Mouse (Mus musculus) heart, postnatal 0 days (tissue): ENCODE results near the gene Vps26c. TPM values are rescaled to one million over a fixed set of nuclear protein-coding genes. Genes with fewer than 3 reads are reported as not detected.

Source experiments
- ATAC-seq: fragments of 200-750 bp; cut with Nextera tagmentation; 2 replicates; pipeline ENCODE4 v1.8.0; 2017; ENCODE audit warnings: low read depth, moderate number of reproducible peaks, moderate library complexity; ENCODE audit not compliant: insufficient read depth
- DNase-seq: peaks from one replicate; pipeline ENCODE4 v3.0.0-alpha.2; 2016; ENCODE audit warnings: low spot score
- H3K27ac ChIP-seq: fragments of 300-500 bp; sonication (generic); 2 replicates; pipeline ENCODE4 v1.5.1; 2014; ENCODE audit warnings: low read depth, mild to moderate bottlenecking
- H3K27me3 ChIP-seq: fragments of 300-500 bp; sonication (generic); 2 replicates; pipeline ENCODE4 v1.6.1; 2014; ENCODE audit warnings: low read length, mixed read lengths; ENCODE audit not compliant: control insufficient read depth, insufficient read depth
- H3K36me3 ChIP-seq: fragments of 300-500 bp; sonication (generic); replicated peaks from 2 replicates; pipeline ENCODE4 v1.6.1; 2014; ENCODE audit warnings: low read length, mixed read lengths; ENCODE audit not compliant: control insufficient read depth, insufficient read depth
- H3K4me1 ChIP-seq: fragments of 300-500 bp; sonication (generic); 2 replicates; pipeline ENCODE4 v1.6.1; 2014; ENCODE audit warnings: antibody characterized with exemption; ENCODE audit not compliant: control insufficient read depth, insufficient read depth
- H3K4me2 ChIP-seq: fragments of 300-500 bp; sonication (generic); 2 replicates; pipeline ENCODE4 v1.6.1; 2014; ENCODE audit warnings: low read depth, mild to moderate bottlenecking, low read length, moderate library complexity
- H3K4me3 ChIP-seq: fragments of 300-500 bp; sonication (generic); 2 replicates; pipeline ENCODE4 v1.5.1; 2014; ENCODE audit warnings: low read depth, low read length
- H3K9ac ChIP-seq: fragments of 300-500 bp; sonication (generic); replicated peaks from 2 replicates; pipeline ENCODE4 v1.6.1; 2014; ENCODE audit warnings: low read depth, low read length, mixed read lengths
- H3K9me3 ChIP-seq: fragments of 300-500 bp; sonication (generic); replicated peaks from 2 replicates; pipeline ENCODE4 v1.6.1; 2016; ENCODE audit warnings: low read length; ENCODE audit not compliant: control insufficient read depth
- CTCF ChIP-seq: IDR thresholded peaks from 2 replicates; pipeline ENCODE4 v1.5.1; 2016; ENCODE audit warnings: antibody characterized with exemption, control low read depth, low read depth
- EP300 ChIP-seq: IDR thresholded peaks from 2 replicates; pipeline ENCODE4 v1.6.1; 2016; ENCODE audit warnings: antibody characterized with exemption, low read depth
- WGBS: fragments of 180-500 bp; shearing (Covaris S2); extraction: QIAGEN DNeasy Blood & Tissue Kit; methylation state at CpG from one replicate; pipeline ENCODE4 v1.1.7; 2014; 5-methylcytosine and 5-hydroxymethylcytosine counted together
- polyA plus RNA-seq: library from polyadenylated mRNA; unstranded; fragments of >200 nt; fragmentation: Nextera tagmentation; extraction: Ambion mirVana; gene quantifications from 2 replicates; pipeline ENCODE4 v1.2.1, GENCODE M21; 2015
- total RNA-seq: library from RNA; depleted of rRNA; stranded (reverse); fragments of >200 nt; gene quantifications from 2 replicates; pipeline ENCODE4 v1.2.3, GENCODE M21; 2014; ENCODE audit warnings: low replicate concordance

Gene Vps26c
- total and polyA plus RNA-seq, 2 experiments from 2014 or later, result 37.2 to 55.8 TPM

DNA sequence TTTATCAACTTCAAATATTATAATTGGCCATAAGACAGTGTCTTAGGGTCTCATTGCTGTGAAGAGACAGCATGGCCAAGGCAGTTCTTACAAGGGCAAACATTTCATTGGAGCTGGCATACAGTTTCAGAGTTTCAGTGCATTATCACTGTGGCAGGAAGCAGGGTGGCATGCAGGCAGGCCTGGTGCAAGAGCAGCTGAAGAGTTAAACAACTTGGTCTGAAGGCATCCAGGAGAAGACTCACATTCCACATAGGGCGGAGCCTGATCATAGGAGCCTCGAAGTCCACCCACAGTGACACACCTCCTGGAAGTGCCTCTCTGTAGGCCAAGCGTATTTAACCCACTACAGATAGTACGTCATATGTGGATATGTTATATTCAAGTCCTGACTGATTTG lies 60.7 kb downstream of the Vps26c start:
- H3K36me3 ChIP-seq, result peaks cover 92% of the 10 kb centered on the region
- no peaks in the 10 kb centered on the region for H3K27me3 ChIP-seq
- H3K4me1 ChIP-seq, result no peaks in the 10 kb centered on the region
- WGBS, result 70% methylated on average over 4 of the region's 4 CpGs
- H3K4me2 ChIP-seq, result no peak overlapping the region
- DNase-seq (no peak), ATAC-seq (no peak)
- TF ChIP-seq EP300 (no peak), CTCF (no peak)
- no peak overlapping the region for H3K4me3 ChIP-seq
- no peak overlapping the region for H3K27ac ChIP-seq
- no peaks in the 10 kb centered on the region for H3K9me3 ChIP-seq
- H3K9ac ChIP-seq, result no peak overlapping the region

DNA sequence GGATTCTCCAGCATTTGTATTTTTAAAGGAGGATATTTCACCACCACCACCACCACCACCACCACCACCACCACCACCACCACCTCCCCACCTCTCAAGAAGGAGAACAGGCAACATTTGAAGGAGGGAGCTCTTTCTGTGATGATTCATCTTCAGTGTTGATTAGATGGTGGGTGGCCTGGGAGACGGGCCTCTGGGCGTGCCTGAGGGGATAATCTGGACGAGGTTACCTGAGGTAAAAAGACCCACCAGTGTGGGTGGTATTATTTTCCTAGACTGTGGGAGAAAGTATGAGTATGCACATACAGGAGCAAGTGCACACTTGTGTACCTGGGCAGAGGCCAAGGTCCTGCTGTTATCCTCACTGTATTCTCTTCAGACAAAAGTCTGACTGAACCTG lies 62.6 kb downstream of the Vps26c start:
- TF ChIP-seq CTCF (no peak), EP300 (no peak)
- H3K27me3 ChIP-seq, result no peaks in the 10 kb centered on the region
- no peak overlapping the region for H3K4me3 ChIP-seq
- no peak overlapping the region for H3K9ac ChIP-seq
- H3K27ac ChIP-seq, result no peak overlapping the region
- 81% methylated on average over 3 of the region's 3 CpGs for WGBS
- H3K36me3 ChIP-seq, result peaks cover 94% of the 10 kb centered on the region
- H3K9me3 ChIP-seq, result no peaks in the 10 kb centered on the region
- H3K4me1 ChIP-seq, result no peaks in the 10 kb centered on the region
- ATAC-seq, result no peak
- no peak overlapping the region for H3K4me2 ChIP-seq
- DNase-seq, result no peak

DNA sequence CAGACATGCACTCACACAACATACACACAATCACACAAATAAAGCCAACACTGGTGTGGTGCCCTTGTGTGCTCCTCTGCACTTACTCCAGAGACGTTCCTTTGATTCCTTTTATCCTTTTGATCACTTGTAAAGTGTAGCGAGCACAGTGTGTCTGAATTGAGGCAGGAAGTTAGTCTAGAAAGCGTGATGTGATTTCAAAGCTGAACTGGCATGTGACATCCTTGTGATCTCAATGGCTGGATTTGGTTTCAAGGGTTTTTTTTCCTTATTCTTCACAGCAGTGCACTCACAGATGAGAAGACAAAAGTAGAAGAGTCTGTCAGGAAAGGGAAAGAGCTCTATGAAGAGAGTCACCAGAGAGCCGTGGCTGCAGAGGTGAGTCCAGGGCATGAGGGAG lies 72.5 kb downstream of the Vps26c start:
- 64% methylated on average over 4 of the region's 4 CpGs for WGBS
- Histone ChIP-seq H3K4me3 (no peak overlapping the region), H3K9me3 (no peaks in the 10 kb centered on the region), H3K36me3 (peaks cover 93% of the 10 kb centered on the region), H3K4me1 (no peaks in the 10 kb centered on the region), H3K9ac (no peak overlapping the region), H3K27me3 (no peaks in the 10 kb centered on the region), H3K27ac (no peak overlapping the region), H3K4me2 (no peak overlapping the region)
- ATAC-seq (no peak), DNase-seq (no peak)
- no peak for TF ChIP-seq EP300
- TF ChIP-seq CTCF, result no peak

DNA sequence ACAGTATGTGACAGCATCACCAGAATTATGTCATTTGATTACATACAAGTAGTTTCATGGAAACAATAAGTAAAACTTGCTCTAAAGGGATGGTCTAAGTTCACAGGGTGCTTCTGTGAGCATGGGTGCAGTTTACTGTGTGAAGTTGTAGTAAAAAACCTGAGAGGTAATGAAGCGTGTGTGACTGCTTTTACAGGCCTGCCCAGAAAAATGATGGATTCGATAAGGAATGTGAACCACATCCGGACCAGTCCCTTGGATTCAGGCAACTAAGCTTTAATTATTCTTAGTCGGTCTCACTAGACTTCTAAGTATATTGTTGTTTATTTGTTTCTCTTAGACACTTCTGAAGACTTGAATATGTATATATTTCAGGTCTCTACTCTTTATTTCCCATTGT lies 73.9 kb downstream of the Vps26c start:
- ATAC-seq, result no peak
- 79% methylated on average over 4 of the region's 4 CpGs for WGBS
- TF ChIP-seq EP300 (no peak), CTCF (no peak)

DNA sequence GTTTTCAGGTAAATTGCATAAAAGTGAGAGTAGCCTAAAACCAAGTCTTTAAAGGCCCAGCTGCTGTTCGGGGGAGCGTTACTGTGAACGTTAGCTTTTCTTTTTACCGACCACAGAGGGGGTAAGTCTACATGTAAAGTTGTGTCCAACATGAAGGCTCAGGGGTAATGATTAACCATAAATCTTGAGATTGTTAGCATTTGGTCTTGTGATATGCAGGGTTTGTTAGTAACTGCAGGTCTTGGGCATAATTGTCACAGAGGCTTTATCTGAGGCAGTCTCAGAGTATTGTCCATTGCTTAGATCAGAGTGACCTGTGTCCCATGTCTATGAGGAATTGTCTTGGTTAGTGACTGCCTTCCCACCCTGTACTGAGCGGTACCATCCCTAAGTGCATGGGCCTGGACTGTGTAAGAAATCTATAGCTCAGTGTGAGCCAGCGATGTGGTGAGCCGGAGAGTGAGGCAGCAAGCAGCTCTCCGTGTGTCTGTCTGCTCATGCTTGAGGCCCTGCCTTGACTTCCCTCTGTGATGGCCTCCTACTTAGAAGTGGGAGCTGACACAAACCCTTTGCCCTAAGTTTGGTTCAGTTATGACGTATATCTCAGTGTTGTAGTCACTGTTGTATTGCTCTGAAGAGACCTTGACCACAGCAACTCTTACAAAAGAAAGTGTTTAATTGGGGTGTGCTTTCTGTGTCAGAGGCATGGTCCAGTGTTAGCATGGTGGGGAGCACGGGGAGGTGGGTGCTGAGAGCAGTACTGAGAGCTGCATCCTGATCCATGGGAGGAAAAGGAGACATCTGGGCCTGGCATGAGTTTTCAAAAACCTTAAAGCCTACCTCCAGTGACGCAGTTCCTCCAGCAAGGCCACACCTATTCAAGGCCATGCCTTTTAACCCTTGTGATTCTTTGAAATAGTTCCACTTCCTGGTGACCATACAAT lies 74.8 kb downstream of the Vps26c start:
- no peaks in the 10 kb centered on the region for H3K27me3 ChIP-seq
- H3K27ac ChIP-seq, result no peak overlapping the region
- DNase-seq (no peak), ATAC-seq (no peak)
- no peak overlapping the region for H3K4me2 ChIP-seq
- no peak overlapping the region for H3K9ac ChIP-seq
- no peaks in the 10 kb centered on the region for H3K9me3 ChIP-seq
- no peak overlapping the region for H3K4me3 ChIP-seq
- H3K4me1 ChIP-seq, result no peaks in the 10 kb centered on the region
- WGBS, result 89% methylated on average over 11 of the region's 11 CpGs
- H3K36me3 ChIP-seq, result peaks cover 93% of the 10 kb centered on the region
- no peak for TF ChIP-seq CTCF
- no peak for TF ChIP-seq EP300

More for the DNA sequence above, 73.9 kb downstream of the Vps26c start:
- Histone ChIP-seq H3K9ac (no peak overlapping the region), H3K36me3 (peaks cover 93% of the 10 kb centered on the region), H3K9me3 (no peaks in the 10 kb centered on the region), H3K4me3 (no peak overlapping the region), H3K4me1 (no peaks in the 10 kb centered on the region), H3K27me3 (no peaks in the 10 kb centered on the region), H3K27ac (no peak overlapping the region), H3K4me2 (no peak overlapping the region)
- DNase-seq, result no peak

DNA sequence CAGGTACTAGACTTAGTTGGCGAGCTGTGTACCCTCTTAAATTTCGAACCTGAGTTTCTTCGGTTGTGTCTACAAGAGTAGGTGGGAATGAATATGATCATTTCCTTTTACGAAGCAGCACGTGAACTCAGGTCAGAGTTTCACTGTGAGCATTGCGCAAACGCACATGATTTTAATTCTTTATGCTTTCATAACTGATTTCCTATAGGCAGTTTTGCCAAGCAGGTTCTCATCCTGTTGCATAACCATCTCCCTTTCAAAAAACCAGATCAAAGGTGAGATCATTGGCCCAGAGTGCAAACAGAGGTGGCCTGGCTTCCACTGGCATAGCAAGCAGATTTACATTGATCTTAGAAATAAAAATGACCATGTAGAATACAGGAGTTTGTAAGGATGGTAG lies 77.0 kb downstream of the Vps26c start:
- Histone ChIP-seq H3K4me2 (no peak overlapping the region), H3K27me3 (no peaks in the 10 kb centered on the region), H3K27ac (no peak overlapping the region), H3K9ac (no peak overlapping the region), H3K9me3 (no peaks in the 10 kb centered on the region), H3K36me3 (peaks cover 87% of the 10 kb centered on the region), H3K4me1 (no peaks in the 10 kb centered on the region), H3K4me3 (no peak overlapping the region)
- no peak for TF ChIP-seq EP300
- no peak for TF ChIP-seq CTCF
- WGBS, result 94% methylated on average over 7 of the region's 7 CpGs
- no peak for ATAC-seq
- DNase-seq, result no peak
